Mouse (Mus musculus) layer of hippocampus, postnatal 25 days (tissue): ENCODE data around the gene Bace1. TPM values are rescaled to one million over a fixed set of nuclear protein-coding genes. Genes with fewer than 3 reads are reported as not detected.

Experiments
- DNase-seq, 2 experiments: peaks; one replicate each; pipeline ENCODE4 v3.0.0; 2022; ENCODE audit warnings: mixed read lengths in 2 of 2, low spot score in 1 of 2; ENCODE audit errors: extremely low spot score in 1 of 2
- total RNA-seq, 2 experiments: library from RNA; stranded (reverse); gene quantifications; 2 replicates each; pipeline ENCODE4 v1.2.3; 2021

Gene Bace1
- total RNA-seq, 2 experiments from 2014 or later = 95.4 to 107 TPM

GRCm38 (mm10) chr9:45870265-45870664 is 31.9 kb downstream of the Bace1 start:
- no peak for DNase-seq

GRCm38 (mm10) chr9:45877928-45878327 is 39.5 kb downstream of the Bace1 start:
- no peak for DNase-seq

GRCm38 (mm10) chr9:45893681-45894080 is 55.3 kb downstream of the Bace1 start:
- no peak for DNase-seq

GRCm38 (mm10) chr9:45905196-45905595 is 66.8 kb downstream of the Bace1 start:
- DNase-seq = no peak

GRCm38 (mm10) chr9:45905811-45906237 is 67.4 kb downstream of the Bace1 start:
- DNase-seq = no peak

- DNase-seq = peak; percentile 82 to 83
Observed at GRCm38 (mm10) chr9:45906355-45907077, 68.1 kb downstream of the Bace1 start, which contains the start of the genes Pcsk7 and Rnf214. Gene Pcsk7, plus strand, starts transcription at chr9:45906497. Gene Rnf214, minus strand, starts transcription at chr9:45906911.

- DNase-seq = no peak
Observed at GRCm38 (mm10) chr9:45907078-45907428, 68.7 kb downstream of the Bace1 start.

- DNase-seq = no peak
Observed at GRCm38 (mm10) chr9:45910995-45911394, 72.6 kb downstream of the Bace1 start.

GRCm38 (mm10) chr9:45911673-45912072 is 73.3 kb downstream of the Bace1 start:
- DNase-seq = peak in 1 of 2 experiments; percentile 62

Other genes with a start within 250 kb of the Bace1 start
- 10 to 100 TPM in 1 of 2 experiments, 1 to 10 TPM in 1; 9.0 to 14.8 TPM for gene Cep164, start 9.9 kb upstream of the Bace1 start, total RNA-seq
- gene Pcsk7, start 67.9 kb downstream of the Bace1 start, total RNA-seq = 10 to 100 TPM; 18.0 to 24.7 TPM
- gene Rnf214, start 68.3 kb downstream of the Bace1 start, total RNA-seq = 10 to 100 TPM; 63.6 to 69.3 TPM
- 10 to 100 TPM in 1 of 2 experiments, 1 to 10 TPM in 1; 9.9 to 13.0 TPM for gene Tagln, start 97.5 kb downstream of the Bace1 start, total RNA-seq
- gene Sidt2, start 116.7 kb downstream of the Bace1 start, total RNA-seq = 10 to 100 TPM; 89.2 to 97.9 TPM
- 100 to 1,000 TPM; 212 to 221 TPM for gene Pafah1b2, start 174.1 kb downstream of the Bace1 start, total RNA-seq
- 100 to 1,000 TPM; 136 to 138 TPM for gene Sik3, start 174.2 kb downstream of the Bace1 start, total RNA-seq